8 mouse cellular contexts compared by ENCODE assay signal in the genomic region with DNA sequence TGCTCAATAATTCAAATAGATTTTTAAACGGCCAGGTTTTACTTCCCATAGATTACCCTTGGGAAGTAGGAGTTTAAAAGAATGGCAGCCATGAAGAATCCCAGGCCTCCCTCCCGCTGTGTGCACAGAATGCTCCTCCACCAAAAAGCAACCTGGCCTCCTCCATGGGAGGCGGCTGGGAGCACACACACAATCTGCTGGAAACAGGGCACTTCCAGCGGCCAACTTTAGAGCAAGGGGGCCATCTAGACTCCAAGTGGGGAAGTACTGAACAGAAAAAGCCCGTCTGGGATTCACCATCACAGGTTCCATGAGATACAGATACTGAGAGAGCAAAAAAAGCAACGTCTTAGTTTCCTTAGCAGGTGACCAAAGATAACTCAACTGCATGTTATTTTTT.
DNase-seq lines count a peak whose midpoint lies in the region; ATAC-seq and TF ChIP-seq lines count a peak whose summit lies in the region.

No protein-coding gene starts in this region.

- no peak for DNase-seq in testis, postnatal 10 days (ENCODE audit: low spot score)
- DNase-seq in embryo, embryonic 11 days, result peak; percentile 78
- peak; percentile 70 for DNase-seq in layer of hippocampus, adult 11-12 months (ENCODE audit: low spot score)
- no peak for DNase-seq in ovary, postnatal 36 days (ENCODE audit: low spot score)
- DNase-seq in B cell, adult 2 months, result no peak

- no peaks in the 10 kb centered on the region for H3K9me3 ChIP-seq in midbrain, embryonic 15.5 days

- WGBS in midbrain, embryonic 15.5 days, result 7% methylated on average over 6 of the region's 6 CpGs

- H3K27me3 ChIP-seq in testis, adult 2 months (ENCODE audit: control insufficient read depth, insufficient read depth, low read length), result no peaks in the 10 kb centered on the region
- no peaks in the 10 kb centered on the region for H3K27me3 ChIP-seq in midbrain, embryonic 15.5 days (replicated peaks)

- TF ChIP-seq POLR2A in testis, adult 2 months (IDR thresholded peaks at IDR 0.05; ENCODE audit: control insufficient read depth, low read depth, low read length), result no peak

- no peak overlapping the region for H3K27ac ChIP-seq in testis, adult 2 months (ENCODE audit: control insufficient read depth, insufficient read depth, low read depth, low read length)
- H3K27ac ChIP-seq in midbrain, embryonic 15.5 days, result no peak overlapping the region

- peak; percentile 92 for ATAC-seq in midbrain, embryonic 15.5 days (replicated peaks)
- ATAC-seq in megakaryocyte progenitor cell, adult 5-6 weeks (replicated peaks; ENCODE audit: poor library complexity), result no peak

- H3K4me1 ChIP-seq in testis, adult 2 months (ENCODE audit: control insufficient read depth, insufficient read depth, low read length), result no peaks in the 10 kb centered on the region
- no peaks in the 10 kb centered on the region for H3K4me1 ChIP-seq in midbrain, embryonic 15.5 days

- peak; percentile 32; the same call in 1 of the 2 replicates for TF ChIP-seq CTCF in testis, adult 2 months (IDR thresholded peaks at IDR 0.05; ENCODE audit: control insufficient read depth, insufficient read depth, insufficient replicate concordance, low read depth, low read length)

- H3K4me2 ChIP-seq in midbrain, embryonic 15.5 days, result no peak overlapping the region

- H3K36me3 ChIP-seq in testis, adult 2 months (ENCODE audit: control insufficient read depth, insufficient read depth, low read length), result no peaks in the 10 kb centered on the region
- no peaks in the 10 kb centered on the region for H3K36me3 ChIP-seq in midbrain, embryonic 15.5 days (replicated peaks)

- no peak overlapping the region for H3K4me3 ChIP-seq in testis, adult 2 months (ENCODE audit: control insufficient read depth, low read depth, low read length)
- H3K4me3 ChIP-seq in midbrain, embryonic 15.5 days, result no peak overlapping the region

- no peak overlapping the region for H3K9ac ChIP-seq in midbrain, embryonic 15.5 days

Comparison
In these comparisons a context has a peak if more than half of its experiments do, and no peak if none do; other contexts are left out.
1. DNase-seq: peak in embryo, embryonic 11 days (single experiment) and layer of hippocampus, adult 11-12 months (single experiment); none in testis, postnatal 10 days (single experiment), ovary, postnatal 36 days (single experiment) and B cell, adult 2 months (0 of 2).